Mouse (Mus musculus) stomach, embryonic 16.5 days (tissue): Measurements from ENCODE around the gene Tet3. TPM values are rescaled to one million over a fixed set of nuclear protein-coding genes. Genes with fewer than 3 reads are reported as not detected.

ENCODE experiments used
- ATAC-seq: fragments of 200-750 bp; cut with Nextera tagmentation; 2 replicates; pipeline ENCODE4 v1.8.0; 2017; ENCODE audit warnings: moderate number of reproducible peaks, moderate TSS enrichment; ENCODE audit not compliant: insufficient read depth, low FRiP score
- H3K27ac ChIP-seq: fragments of 300-500 bp; sonication (generic); 2 replicates; pipeline ENCODE4 v1.5.1; 2014; ENCODE audit warnings: low read length
- H3K27me3 ChIP-seq: fragments of 300-500 bp; sonication (generic); 2 replicates; pipeline ENCODE4 v1.6.1; 2014; ENCODE audit warnings: low read length, control low read depth, mixed read lengths; ENCODE audit not compliant: control insufficient read depth, insufficient read depth
- H3K36me3 ChIP-seq: fragments of 300-500 bp; sonication (generic); 2 replicates; pipeline ENCODE4 v1.6.1; 2014; ENCODE audit warnings: low read length; ENCODE audit not compliant: control insufficient read depth, insufficient read depth
- H3K4me1 ChIP-seq: fragments of 300-500 bp; sonication (generic); 2 replicates; pipeline ENCODE4 v1.6.1; 2014; ENCODE audit warnings: low read length, control low read depth, mixed read lengths; ENCODE audit not compliant: control insufficient read depth, insufficient read depth
- H3K4me2 ChIP-seq: fragments of 300-500 bp; sonication (generic); 2 replicates; pipeline ENCODE4 v1.6.1; 2014; ENCODE audit warnings: low read depth, low read length, mixed read lengths
- H3K4me3 ChIP-seq: fragments of 300-500 bp; sonication (generic); replicated peaks from 2 replicates; pipeline ENCODE4 v1.5.1; 2014; ENCODE audit warnings: mild to moderate bottlenecking, low read length
- H3K9ac ChIP-seq: fragments of 300-500 bp; sonication (generic); 2 replicates; pipeline ENCODE4 v1.6.1; 2014; ENCODE audit warnings: low read length
- H3K9me3 ChIP-seq: fragments of 300-500 bp; sonication (generic); replicated peaks from 2 replicates; pipeline ENCODE4 v1.6.1; 2016; ENCODE audit warnings: low read length, control low read depth; ENCODE audit not compliant: control insufficient read depth
- WGBS: fragments of 180-500 bp; shearing (Covaris S2); extraction: QIAGEN DNeasy Blood & Tissue Kit; methylation state at CpG from one replicate; pipeline ENCODE4 v1.1.7; 2014; 5-methylcytosine and 5-hydroxymethylcytosine counted together
- microRNA-seq: library from miRNA; unstranded; fragments of <30 nt; microRNA quantifications from one replicate; pipeline ENCODE4, GENCODE M21; 2016
- polyA plus RNA-seq: library from polyadenylated mRNA; unstranded; fragments of >200 nt; fragmentation: Nextera tagmentation; extraction: Ambion mirVana; gene quantifications from 2 replicates; pipeline ENCODE4 v1.2.1, GENCODE M21; 2015

Gene Tet3
- polyA plus RNA-seq, 1 experiment from 2014 or later, result 34.5 TPM

DNA sequence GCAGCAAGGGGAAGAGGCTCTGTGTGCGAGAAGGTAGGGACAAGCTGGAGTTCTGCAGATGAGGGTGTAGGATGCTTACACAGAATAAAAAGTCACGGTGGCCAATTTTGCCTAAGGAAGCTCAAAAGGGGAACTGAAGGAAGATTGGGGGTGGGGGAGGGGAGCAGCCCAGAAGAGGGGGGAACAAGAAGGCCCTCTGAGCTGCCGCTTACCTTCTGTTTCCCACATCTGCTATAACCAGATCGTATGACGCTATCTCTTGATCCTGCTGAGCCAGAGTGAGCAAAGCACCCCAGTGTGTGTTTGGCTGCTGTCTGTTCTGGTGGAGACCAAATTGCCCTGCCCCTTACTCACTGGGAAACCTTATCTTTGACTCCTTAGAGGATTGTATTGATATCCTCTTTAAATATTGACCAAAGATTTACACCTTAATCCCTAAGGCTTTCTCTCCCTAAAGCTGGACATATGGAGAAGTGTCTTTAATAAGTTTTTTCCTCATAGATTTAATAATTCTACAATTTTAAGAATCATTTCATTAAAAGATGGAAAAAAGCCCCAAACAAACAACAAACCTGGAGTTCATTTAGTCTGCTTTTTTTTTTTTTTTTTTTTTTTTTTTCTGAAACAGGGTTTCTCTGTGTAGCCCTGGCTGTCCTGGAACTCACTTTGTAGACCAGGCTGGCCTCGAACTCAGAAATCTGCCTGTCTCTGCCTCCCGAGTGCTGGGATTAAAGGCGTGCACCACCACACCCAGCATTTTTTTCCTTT lies 135.0 kb downstream of the Tet3 start:
- Histone ChIP-seq H3K9me3 (no peaks in the 10 kb centered on the region), H3K36me3 (no peaks in the 10 kb centered on the region)
- 57% methylated on average over 8 of the region's 8 CpGs for WGBS

GRCm38 (mm10) chr6:83322794-83323193 lies 136.1 kb downstream of the Tet3 start:
- Histone ChIP-seq H3K4me2 (no peak overlapping the region), H3K4me3 (no peak overlapping the region), H3K9ac (no peak overlapping the region), H3K36me3 (no peaks in the 10 kb centered on the region), H3K27ac (no peak overlapping the region), H3K4me1 (peaks cover 10% of the 10 kb centered on the region), H3K9me3 (no peaks in the 10 kb centered on the region), H3K27me3 (no peaks in the 10 kb centered on the region)
- 76% methylated on average over 2 of the region's 2 CpGs for WGBS
- ATAC-seq, result no peak

More for the DNA sequence above, 135.0 kb downstream of the Tet3 start:
- no peak overlapping the region for H3K4me3 ChIP-seq
- peaks cover 11% of the 10 kb centered on the region for H3K4me1 ChIP-seq
- H3K27me3 ChIP-seq, result no peaks in the 10 kb centered on the region
- no peak for ATAC-seq
- peak overlapping the region; percentile 21; the same call in 1 of the 2 replicates for H3K4me2 ChIP-seq
- 0 out of 2 replicates have a peak overlapping the region, but pooled peaks have one; percentile 21 for H3K9ac ChIP-seq
- H3K27ac ChIP-seq, result peak overlapping the region; percentile 19; the same call in 1 of the 2 replicates

DNA sequence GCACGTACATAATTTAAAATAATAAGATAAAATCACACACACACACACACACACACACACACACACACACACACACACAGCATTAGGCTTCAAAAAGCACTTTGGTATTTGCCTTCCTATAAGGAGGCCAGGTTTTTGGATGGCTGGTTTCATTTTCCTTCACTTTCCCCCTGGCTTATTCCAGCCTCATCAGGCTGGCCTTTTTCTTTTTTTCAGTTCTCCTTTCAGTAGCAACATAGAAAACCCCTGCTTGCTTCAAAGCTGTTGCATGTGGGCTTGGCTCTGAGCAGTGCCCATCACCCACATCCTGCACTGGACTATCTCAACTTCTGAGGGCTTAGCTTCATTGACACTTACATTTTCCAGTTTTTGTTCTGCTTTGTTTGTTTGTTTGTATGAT lies 137.0 kb downstream of the Tet3 start:
- Histone ChIP-seq H3K9me3 (no peaks in the 10 kb centered on the region), H3K9ac (no peak overlapping the region), H3K4me2 (no peak overlapping the region), H3K27ac (no peak overlapping the region), H3K27me3 (no peaks in the 10 kb centered on the region), H3K4me3 (no peak overlapping the region), H3K4me1 (peaks cover 6% of the 10 kb centered on the region), H3K36me3 (no peaks in the 10 kb centered on the region)
- ATAC-seq, result no peak
- WGBS, result 47% methylated on average over 1 of the region's 1 CpGs

DNA sequence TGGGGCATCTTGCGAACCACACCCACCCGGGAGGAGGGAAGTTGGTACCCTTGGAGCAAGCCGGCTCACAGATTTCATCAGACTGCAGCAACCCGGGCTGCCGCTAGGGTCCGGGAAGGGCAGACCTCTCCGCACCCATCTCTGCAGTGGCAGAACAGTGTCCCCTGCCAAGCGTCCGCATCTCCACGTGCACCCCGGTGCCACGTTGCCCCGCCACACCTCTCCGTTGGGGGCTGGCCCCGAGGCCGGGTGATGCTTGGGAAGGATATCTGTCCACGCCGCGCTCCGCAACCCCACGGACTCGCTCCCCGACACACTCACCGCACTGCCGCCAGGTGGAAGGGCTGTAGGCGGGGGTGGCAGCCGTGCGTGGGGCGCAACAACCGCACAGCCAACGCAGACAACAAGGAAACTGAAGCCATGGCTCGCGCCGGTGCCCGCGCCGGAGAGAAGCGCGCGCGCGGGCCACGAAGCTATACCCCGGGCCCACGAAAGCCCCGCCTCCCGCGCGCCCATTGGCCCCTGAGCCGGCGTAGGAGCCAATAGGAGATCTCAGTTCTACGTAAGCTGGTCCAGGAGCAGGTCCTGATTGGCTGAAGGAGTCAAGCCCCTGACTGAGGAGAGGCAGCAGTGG lies 141.7 kb downstream of the Tet3 start:
- H3K9me3 ChIP-seq, result no peaks in the 10 kb centered on the region
- peak; percentile 96 for ATAC-seq
- peaks cover 11% of the 10 kb centered on the region for H3K4me1 ChIP-seq
- peak overlapping the region; percentile 87 for H3K4me2 ChIP-seq
- H3K27me3 ChIP-seq, result no peaks in the 10 kb centered on the region
- peak overlapping the region; percentile 95 for H3K4me3 ChIP-seq
- H3K9ac ChIP-seq, result peak overlapping the region; percentile 86
- H3K27ac ChIP-seq, result no peak overlapping the region
- WGBS, result under 1% methylated on average over 52 of the region's 52 CpGs
- H3K36me3 ChIP-seq, result no peaks in the 10 kb centered on the region

DNA sequence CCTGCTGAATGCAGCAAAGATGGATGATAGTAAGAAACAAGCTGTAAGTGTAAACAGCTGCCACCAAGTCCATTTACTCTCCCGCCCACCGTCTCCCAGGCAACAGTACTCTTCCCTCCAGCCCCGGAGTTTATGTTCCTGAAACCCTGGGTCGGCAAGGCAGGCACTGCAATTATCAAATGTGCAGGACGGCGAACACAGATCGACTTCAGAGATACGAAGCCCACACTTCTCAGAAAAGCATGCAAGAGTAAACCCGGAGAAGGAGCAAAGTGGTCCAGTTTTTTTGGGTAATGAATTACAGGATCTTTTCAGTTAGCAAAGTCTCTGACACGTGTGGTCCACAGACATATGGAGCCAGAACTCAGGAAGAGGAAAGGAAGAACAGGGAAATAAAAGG lies 142.9 kb downstream of the Tet3 start:
- Histone ChIP-seq H3K27me3 (no peaks in the 10 kb centered on the region), H3K4me2 (peak overlapping the region; percentile 87), H3K4me1 (peaks cover 11% of the 10 kb centered on the region), H3K4me3 (peak overlapping the region; percentile 95), H3K36me3 (peaks cover 8% of the 10 kb centered on the region), H3K27ac (no peak overlapping the region), H3K9me3 (no peaks in the 10 kb centered on the region), H3K9ac (peak overlapping the region; percentile 34; the same call in 1 of the 2 replicates)
- 4% methylated on average over 10 of the region's 10 CpGs for WGBS
- no peak for ATAC-seq

- Histone ChIP-seq H3K4me2 (no peak overlapping the region), H3K4me3 (no peak overlapping the region), H3K9ac (no peak overlapping the region), H3K27me3 (no peaks in the 10 kb centered on the region), H3K9me3 (no peaks in the 10 kb centered on the region), H3K4me1 (peaks cover 11% of the 10 kb centered on the region), H3K36me3 (peaks cover 8% of the 10 kb centered on the region), H3K27ac (no peak overlapping the region)
- no peak for ATAC-seq
Measured at GRCm38 (mm10) chr6:83315293-83315692, 143.6 kb downstream of the Tet3 start.

DNA sequence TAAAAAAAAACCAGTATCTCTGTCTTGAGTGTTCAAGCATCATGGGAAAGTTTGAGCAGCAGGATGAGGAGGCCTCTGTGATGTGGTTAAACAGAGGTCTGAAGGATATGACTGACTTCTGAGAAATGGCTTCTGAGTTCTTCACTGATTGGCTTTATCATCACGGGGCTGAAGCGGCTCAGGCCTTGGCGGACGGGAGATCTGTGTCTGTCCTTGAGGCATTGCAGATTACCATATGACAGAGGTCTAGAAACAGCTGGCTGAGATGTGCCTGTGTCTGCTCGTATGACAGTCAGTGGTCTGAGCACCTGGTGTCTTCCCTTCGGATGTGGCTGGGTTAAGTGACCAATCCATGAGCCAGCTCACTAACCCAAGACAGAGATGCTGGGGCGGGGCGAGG lies 146.4 kb downstream of the Tet3 start:
- 86% methylated on average over 8 of the region's 8 CpGs for WGBS
- H3K36me3 ChIP-seq, result peaks cover 8% of the 10 kb centered on the region
- peaks cover 11% of the 10 kb centered on the region for H3K4me1 ChIP-seq
- no peak for ATAC-seq
- no peak overlapping the region for H3K4me3 ChIP-seq
- H3K9me3 ChIP-seq, result no peaks in the 10 kb centered on the region
- H3K27me3 ChIP-seq, result no peaks in the 10 kb centered on the region
- H3K9ac ChIP-seq, result no peak overlapping the region
- H3K27ac ChIP-seq, result no peak overlapping the region
- H3K4me2 ChIP-seq, result no peak overlapping the region

Small RNA genes lying within 50 kb of the gene (microRNA-seq; reads per million reads assigned to microRNA genes)
- not detected for gene Mir6374

Other genes with a start within 250 kb of the Tet3 start
- 0.30 and 0.60 TPM in 2 replicates for gene Slc4a5, start 239.3 kb downstream of the Tet3 start, polyA plus RNA-seq
- gene Mthfd2, start 133.2 kb downstream of the Tet3 start, polyA plus RNA-seq, result 29.6 and 35.2 TPM in 2 replicates
- 67.6 and 67.9 TPM in 2 replicates for gene Mob1a, start 133.1 kb downstream of the Tet3 start, polyA plus RNA-seq
- 121 and 145 TPM in 2 replicates for gene Bola3, start 109.9 kb downstream of the Tet3 start, polyA plus RNA-seq
- gene Dguok, start 47.9 kb upstream of the Tet3 start, polyA plus RNA-seq, result 69.5 and 79.1 TPM in 2 replicates
- gene Actg2, start 77.2 kb upstream of the Tet3 start, polyA plus RNA-seq, result 1,788 and 2,212 TPM in 2 replicates
- gene Stambp, start 113.6 kb upstream of the Tet3 start, polyA plus RNA-seq, result 28.0 and 32.5 TPM in 2 replicates
- gene Clec4f, start 197.1 kb upstream of the Tet3 start, polyA plus RNA-seq, result 0.35 and 0.45 TPM in 2 replicates
- gene Cd207, start 218.8 kb upstream of the Tet3 start, polyA plus RNA-seq, result 0.17 and 0.20 TPM in 2 replicates